Mouse (Mus musculus): ENCODE results near the gene Nat8f2.
A peak's percentile ranks its signal among the peaks of the same experiment; 100 is the strongest.
"Not testable (repeated sequence)": the region's sequence is repeated elsewhere in the genome, so short reads cannot be mapped to it uniquely, and the experiment has no call there.

The Nat8f2 gene

DNA sequence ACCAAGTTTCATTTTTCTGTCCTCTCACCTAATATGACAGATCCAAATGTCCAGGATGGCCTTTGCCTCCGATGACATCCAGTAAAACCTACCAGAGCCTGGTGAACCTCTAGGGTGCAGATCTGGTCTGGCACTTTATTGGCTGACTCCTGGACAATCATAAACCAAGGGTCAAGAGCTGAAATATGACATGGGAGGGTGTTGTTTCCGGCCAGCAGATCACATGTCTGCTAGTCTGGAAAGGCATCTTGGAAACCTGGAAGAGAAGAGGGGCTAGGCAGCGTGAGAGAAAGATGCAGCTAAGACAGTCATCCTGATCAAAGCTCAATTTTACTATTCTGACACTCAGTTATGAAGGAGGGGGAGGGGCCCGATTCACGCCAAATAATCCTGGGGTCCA lies at the start of gene Nat8f2:
Gene Nat8f2, minus strand, starts transcription at position 153 of the 400 bp plus-strand sequence.
- DNase-seq = peak; percentile 92

DNA sequence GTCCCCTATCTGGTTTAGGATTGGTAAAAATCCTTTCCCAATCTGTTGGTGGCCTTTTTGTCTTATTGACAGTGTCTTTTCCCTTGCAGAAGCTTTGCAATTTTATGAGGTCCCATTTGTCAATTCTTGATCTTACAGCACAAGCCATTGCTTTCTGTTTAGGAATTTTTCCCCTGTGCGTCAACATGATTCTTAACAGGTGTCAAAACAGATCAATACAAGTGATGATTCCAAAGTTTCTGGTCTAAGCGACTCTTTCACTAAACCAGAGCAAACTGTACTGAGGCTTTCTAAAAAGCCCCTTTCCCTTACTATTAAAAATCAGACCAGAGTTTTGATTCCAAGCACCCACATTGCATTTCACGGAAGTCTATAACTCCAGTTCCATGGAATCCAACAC lies 49.4 kb upstream of the Nat8f2 start:
- peak; percentile 18 for DNase-seq

DNA sequence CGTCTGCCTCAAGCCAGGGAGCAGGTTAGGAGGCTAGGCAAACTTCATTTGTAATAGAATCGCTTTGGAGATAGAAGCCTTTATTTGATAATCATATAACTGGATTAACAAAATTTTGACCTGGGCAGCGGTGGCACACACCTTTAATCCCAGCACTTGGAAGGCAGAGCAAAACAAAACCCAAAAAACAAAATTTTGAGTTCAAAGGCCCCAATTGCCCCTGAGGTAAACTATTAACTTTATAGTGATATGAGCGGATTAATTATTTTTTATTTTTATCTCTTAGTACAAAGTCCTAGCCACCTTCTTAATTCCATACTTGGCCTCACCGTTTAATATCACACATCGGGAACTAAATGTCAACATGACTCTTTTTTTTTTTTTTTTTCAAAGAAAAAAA lies 47.6 kb upstream of the Nat8f2 start:
- peak; percentile 81 for DNase-seq

DNA sequence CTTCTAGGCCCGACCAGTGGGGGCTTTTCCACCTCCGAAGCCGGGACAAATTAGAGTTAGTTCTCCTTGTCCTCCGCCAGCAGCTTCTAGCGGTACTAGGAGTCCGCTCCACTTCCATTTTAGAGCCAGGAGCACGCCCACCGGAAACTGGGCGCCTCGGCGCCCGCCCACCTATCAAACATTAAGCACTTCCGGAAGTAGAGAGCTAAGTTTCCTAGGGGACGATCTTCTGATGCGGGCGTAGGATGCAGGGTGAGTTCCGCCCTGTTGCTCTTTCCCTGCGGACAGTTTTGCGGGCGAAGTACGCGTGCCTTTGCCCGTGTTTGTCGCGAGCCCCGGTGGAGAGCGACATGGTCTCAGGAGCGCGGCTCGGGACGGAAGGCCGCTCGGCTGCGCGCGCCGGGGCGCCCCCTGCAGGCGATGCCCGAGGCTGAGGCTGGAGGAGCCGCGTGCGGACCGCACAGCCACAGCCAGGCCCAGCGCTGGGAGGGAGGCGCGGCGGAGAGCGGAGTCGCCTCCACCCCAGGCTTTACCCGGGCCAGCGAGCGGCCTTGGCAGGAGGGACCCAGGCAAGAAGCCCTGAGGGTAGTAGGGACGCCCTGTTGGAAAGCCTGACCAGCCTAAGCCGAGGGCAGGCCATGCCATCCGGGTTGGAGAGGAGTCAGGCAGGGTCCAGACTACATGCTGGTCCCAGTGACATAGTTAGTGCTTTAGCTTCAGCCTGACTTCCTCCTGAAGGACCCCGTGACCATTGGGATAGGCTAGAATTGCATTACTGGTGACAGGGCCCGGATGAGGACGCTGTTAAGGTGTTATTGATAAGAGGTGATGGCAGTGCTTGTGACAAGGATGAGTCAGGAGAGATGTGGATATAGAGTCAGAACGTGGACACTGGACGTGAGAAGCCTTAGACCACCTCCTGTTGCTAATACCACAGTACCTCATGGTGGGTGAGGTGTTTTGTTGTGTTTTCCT lies 46.9 kb upstream of the Nat8f2 start, which contains the start of gene Nat8f1:
Gene Nat8f1, minus strand, starts transcription at position 149 of the 975 bp plus-strand sequence.
- peak; percentile 96 for DNase-seq

DNA sequence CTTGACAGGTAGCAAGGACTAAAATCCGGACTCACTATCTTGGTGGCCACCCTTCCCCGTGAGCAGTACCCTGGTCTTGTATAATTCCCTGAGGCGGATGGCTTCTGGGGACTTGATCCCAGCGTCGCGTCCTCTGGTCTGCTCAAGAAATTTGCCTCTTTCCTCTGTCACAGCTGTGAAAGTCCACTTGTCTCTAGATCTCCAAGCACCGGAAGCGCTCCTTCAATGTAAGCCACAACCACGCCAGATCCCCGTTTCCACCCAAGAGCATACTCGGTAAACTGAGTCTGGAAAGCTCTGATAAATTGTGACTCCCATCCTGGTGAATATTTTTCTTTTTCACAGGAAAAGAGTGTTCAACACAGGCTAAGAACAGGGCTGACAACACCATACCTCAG lies 46.2 kb upstream of the Nat8f2 start:
- no peak for DNase-seq

DNA sequence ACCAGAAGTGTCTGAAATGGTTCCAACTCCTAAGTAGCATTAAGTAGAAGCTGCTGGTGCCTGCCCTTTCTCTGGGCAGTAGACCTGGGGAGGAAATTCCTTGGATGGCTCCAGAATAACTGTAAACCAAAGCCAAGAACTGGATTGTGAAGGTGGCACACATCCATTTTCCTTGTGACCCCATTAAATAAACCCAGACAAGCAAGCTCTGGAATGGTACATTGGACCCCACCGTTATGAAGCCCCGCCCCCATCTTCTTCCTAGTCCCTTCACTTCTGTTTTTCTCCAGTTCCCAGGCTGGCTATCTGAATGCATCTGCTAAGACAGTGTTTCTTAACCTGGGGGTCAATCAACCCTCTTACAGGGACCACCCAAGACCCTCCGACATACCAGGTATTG lies 42.6 kb upstream of the Nat8f2 start, which contains the start of gene Tprkb:
Gene Tprkb, plus strand, starts transcription at position 279 of the 400 bp plus-strand sequence.
- DNase-seq = peak; percentile 66

DNA sequence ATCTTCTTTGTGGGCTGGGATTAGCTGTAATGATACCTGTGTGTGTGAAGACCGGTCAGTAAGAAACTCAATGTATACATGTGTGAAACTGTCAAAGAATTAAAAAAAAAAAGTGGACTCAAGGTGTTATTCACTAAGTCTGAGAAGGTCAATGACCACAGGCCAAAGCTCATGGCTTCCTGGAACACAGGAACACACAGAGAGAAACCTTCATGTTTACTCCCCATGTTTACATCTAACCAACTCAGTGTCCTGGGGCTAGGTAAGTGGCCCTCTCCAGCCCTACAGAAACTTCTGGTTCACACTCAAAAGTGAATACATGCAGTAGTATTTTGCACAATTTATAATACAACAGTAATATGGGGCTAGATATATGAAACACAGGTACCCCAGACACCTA lies 40.7 kb upstream of the Nat8f2 start:
- peak; percentile 40 for DNase-seq

DNA sequence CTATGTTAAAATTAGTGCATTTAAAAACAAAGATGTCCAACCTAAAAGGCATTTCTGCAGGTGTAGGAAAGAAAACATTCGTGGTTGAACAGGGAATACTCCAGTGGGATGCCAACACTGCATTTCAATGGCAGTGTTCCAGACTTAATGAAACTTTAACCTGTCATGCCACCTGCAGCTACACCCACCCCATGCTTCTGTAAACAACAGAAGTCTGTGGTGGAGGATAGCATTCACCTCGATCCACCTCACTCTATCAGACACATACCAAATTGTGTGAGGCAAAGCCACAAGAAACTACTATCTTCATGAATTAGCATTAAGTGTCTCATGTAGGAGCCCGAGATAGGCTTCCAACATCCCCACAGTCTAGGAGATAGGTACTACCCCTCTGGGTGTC lies 39.4 kb upstream of the Nat8f2 start:
- DNase-seq = peak; percentile 79

DNA sequence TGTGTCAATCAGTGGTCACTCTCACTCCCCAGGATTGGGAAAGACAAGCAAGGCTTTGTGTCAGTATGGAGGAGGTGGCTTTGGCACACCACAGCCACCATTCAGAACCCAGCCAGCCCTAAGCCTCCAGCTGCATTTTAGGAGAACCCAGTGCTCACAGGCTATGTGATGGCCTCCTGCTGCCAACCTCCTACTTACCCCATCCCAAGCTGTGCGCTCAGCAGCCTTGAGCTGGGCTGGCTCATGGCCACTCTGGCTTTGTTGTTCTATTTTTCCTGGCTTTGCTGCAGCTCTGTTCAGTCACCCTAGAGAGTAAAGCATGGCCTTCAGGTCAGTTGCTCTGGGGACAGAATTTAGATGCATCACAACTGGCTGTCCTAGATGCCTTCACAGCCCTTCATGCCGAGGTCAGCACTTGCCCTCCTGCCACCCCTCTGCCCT lies 38.0 kb upstream of the Nat8f2 start:
- DNase-seq = peak; percentile 48

DNA sequence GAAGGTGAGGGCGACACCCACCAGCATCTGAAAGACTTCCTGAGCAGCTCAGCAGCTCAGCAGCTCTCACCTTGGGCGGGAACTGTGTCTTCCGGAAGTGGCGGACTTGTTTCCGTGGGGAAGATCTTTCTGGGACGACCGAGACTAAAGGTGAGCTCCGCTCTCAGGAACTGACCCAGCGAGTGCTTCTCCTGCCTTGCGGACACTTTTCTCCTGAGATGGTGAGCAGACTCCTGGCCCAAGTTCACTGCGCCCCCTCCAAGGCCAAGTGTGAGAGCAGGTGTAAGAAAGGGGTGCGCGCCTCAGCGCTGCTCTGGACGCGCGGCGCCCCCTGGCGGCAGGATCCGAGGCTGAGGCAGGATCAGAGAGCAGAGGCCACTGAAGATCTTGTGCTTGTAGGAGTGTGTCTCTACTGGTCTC lies 35.7 kb upstream of the Nat8f2 start, which contains the start of gene Nat8f4:
Gene Nat8f4, minus strand, starts transcription at position 243 of the 420 bp plus-strand sequence.
- DNase-seq = peak; percentile 92

DNA sequence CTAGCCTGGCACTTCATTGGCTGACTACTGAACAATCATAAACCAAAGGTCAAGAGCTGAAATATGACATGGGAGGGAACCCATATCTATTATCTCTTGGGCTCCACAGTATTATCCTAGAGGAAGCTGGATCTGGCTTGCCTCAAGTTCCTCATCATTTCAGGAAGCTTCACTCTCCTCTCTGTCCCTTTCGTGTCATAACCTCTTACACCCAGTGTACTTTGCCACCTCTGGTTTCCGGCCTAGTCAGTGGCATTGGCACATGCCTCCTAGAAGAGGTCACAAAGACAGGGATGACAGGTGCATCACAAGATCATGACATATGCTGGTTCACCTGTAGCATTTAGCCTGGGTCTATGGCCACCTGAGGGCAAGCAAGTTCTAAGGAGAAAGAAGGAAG lies 33.3 kb upstream of the Nat8f2 start:
- DNase-seq = no peak

DNA sequence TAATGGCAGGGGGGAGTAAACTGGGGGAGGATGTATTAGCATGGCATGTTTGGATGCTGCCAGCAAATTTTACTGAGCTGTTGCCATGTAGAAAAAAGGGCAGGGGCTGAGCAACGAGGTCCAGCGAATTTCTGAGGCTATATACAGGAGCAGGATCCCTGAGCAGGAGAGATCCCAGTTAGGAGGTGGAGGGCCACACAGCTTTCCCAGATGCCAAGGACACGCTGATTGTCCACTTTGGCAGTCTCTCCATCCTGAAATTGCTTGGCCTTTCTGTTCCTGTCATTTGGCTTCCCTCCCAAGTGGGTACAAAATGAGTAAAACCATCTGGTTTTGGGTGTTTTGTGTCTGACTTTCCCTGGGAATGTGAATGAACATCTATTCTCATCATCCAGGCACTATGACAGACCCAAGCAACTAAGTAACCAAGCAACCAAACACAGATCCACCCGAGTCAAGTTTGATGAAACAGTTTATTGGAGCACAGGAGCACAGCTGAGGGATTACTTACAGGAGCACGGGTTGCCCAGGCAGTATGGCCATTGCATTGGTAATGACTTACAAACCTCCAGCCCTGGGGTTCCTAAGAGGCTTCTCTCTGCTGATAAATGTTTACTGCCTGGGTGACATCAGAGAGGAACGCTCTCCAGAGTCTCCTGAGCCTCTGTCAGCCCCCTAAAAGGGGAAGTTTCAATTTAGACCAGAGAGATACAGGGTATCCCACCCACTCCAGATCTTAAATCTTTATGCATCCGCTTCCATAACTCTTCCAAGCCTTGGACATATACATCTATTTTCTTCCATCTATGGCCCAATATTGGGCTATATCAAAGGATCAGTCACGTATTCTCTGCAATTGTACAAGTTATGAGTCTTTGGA lies 29.9 kb upstream of the Nat8f2 start:
- not testable (repeated sequence) for DNase-seq

DNA sequence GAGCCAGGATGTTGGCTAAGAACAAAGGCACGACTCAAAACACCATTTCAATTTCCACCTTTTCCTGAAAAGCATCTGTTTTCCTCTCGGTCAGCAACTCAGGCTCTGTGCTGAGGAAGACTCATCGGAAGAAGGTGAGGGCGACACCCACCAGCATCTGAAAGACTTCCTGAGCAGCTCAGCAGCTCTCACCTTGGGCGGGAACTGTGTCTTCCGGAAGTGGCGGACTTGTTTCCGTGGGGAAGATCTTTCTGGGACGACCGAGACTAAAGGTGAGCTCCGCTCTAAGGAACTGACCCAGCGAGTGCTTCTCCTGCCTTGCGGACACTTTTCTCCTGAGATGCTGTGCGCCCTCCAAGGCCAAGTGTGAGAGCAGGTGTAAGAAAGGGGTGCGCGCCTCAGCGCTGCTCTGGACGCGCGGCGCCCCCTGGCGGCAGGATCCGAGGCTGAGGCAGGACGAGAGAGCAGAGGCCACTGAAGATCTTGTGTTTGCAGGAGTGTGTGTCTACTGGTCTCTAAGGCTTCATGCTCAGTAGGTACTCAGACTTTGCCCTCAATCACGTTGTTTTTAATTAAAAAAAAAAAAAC lies 26.2 kb upstream of the Nat8f2 start:
- DNase-seq = peak; percentile 67

DNA sequence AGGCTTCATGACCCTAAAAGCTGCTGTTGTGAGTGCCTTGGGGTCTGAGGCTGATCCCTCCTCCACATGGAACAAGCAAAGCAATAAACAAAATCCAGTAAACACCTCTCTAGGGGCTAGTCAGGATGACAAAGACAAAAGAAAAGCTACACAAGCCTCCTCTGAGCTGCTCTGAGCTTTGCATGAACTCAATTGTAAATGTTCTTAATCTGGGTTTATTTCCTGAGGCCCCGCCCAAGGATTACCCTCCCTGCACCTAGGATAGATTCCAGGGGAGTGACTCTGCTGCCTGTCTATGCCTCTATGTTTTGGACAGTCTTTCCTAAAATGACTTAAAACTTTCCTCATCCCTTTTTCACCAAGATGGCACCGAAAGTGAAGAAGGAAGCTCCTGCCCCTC lies 20.0 kb upstream of the Nat8f2 start:
- no peak for DNase-seq

DNA sequence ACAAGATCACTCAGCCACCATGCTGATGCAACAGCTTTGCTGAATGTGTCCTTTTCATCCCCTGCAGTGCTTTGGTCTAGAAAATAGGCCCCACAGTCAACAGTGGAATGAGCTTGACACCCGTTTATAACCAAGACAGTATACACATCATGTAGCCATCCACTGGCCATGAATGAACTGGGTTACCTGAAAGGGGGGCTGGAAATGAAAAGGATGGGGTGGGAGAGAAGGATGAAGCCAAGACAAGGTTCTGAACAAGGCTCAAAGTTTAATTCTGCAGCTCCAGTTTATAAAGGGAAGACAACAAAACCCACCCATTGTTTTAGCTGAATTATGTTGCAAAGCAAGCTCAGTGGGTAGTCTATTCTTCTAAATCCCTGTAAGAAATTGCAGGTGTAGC lies 15.4 kb upstream of the Nat8f2 start:
- no peak for DNase-seq

DNA sequence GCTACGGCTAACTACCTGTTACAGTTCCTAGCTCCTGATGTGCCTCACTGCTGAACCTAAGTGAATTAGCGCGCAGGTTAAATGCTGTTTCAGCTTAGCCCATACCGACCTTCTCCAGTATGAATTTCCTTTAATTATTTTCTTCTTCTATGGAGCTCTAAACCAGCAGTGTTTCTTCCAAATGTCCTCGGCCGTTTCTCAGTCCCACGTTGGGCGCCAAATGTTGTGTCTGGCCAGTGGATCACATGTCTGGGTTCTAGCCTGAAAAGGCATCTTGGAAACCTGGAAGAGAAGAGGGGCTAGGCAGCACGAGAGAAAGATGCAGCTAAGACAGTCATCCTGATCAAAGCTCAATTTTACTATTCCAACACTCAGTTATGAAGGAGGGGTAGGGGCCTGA lies 14.3 kb upstream of the Nat8f2 start:
- not testable (repeated sequence) for DNase-seq

DNA sequence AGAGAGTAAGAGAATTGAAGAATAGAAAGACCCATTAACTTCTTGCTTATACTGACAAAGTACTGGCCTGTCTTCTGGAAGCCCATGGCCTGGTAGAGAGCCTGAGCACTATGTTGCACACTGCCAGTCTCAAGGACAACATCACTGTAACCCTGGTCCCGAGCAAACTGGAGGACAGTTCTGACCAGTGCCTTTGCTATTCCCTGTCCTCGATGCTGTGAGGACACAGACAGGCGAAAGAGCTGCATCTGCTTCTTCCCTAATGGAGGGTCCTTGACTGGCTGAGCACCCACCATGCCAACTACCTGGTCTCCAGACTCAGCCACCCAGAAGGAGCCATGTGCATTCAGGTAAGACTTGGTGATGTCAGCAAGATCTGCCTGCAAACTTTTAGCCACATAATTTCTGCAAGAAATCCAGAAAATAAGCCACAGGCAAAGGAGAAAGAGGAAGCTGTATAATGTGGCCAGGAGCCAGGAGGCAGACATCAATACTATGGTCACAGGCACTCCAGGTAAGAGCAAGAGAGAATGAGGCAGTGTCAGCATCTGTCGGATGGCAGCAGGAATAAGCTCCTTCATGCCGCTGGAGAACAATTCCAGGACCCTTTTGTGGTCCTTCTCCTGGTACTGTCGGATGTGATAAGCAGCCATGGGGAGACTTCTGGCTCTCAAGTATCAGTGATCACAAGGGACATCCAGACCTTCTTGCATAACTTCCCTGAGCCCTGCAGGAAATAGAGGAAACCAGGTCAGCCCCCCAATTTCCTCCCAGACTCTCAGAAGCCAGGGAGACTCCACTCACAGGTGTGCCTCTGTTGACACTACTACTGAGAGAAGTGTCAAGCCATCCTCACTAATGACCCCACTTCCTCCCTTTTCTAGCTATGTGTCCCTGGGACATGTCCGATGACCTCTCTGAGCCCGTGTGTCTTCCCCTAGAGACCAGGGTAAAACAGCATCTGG lies 950 bp downstream of the Nat8f2 start:
- peak; percentile 49 for DNase-seq

DNA sequence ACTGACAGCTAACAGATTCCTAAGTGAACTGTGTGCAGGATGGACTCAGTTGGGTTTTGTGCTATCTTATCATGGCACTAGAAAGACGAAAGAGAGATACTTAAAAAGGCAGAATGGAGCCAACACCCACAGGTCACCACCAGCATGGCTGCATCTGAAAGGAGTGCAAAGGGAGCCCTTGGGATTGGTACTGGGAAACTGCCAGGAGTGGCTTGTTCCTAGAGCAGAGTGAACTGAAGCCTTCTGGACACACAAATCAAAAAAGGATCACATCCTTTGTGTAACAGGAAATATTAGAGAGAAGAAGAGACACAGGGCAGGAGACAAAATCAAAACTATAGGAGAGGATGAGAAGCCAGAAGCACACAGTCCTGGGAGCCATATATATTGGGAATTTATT lies 2.0 kb downstream of the Nat8f2 start:
- DNase-seq = not testable (repeated sequence)

DNA sequence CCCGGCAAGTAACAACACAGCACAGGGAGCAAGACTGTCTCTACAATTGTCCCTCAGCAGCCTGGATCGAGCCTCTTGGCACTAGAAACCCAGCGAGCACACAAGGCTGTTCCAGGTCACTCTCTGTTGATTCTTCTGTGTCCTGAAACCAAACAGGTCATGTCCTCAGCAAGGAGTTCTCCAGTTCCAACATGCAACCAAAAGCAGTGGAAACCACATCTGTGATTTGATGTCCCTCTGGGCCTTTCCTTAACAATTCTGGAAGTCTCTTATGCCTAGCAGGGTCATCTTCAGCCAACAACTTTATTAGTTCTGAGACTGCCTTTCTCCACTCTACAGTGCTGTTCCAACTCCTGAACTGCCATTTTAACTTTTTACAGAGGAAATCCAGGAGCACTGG lies 2.8 kb downstream of the Nat8f2 start:
- DNase-seq = not testable (repeated sequence)

DNA sequence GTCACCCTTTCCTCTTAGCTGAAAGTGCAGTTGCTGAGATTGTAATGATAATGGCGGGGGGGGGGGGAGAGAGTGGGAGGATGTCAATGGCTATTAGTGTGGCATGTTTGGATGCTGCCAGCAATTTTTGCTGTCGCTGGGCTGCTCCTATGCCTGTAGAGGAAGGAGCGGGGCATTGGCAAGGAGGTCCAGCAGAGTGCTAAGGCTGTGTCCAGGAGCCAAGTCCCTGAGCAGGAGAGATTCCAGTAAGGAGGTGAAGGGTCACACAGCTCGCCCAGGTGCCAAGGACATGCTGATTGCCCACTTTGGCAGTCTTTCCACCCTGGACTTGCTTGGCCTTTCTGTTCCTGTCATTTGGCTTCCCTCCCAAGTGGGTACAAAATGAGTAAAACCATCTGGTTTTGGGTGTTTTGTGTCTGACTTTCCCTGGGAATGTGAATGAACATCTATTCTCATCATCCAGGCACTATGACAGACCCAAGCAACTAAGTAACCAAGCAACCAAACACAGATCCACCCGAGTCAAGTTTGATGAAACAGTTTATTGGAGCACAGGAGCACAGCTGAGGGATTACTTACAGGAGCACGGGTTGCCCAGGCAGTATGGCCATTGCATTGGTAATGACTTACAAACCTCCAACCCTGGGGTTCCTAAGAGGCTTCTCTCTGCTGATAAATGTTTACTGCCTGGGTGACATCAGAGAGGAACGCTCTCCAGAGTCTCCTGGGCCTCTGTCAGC lies 3.9 kb downstream of the Nat8f2 start:
- peak; percentile 84 for DNase-seq

DNA sequence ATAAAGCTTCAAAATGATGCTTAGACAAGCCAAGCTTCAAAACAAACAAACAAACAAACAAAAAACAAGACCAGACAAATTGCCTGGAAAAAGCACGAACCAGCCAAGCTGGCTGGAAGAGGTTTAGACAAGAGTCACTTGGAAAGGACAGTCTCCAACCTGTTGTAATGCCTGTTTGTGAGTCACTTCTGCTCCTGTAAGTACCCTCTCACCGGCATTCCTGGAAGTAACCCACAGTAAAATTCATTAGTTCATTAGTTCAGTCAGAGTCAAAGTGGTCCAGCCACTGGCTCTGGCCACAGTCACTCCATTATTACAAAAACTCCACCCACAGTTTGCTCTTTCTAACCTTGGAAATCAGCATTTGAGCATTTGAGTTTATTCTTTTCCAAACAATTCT lies 5.1 kb downstream of the Nat8f2 start:
- no peak for DNase-seq
